Mouse (Mus musculus) ES-E14 (cell line): ENCODE results near the gene Hpd. TPM values are rescaled to one million over a fixed set of nuclear protein-coding genes. Genes with fewer than 3 reads are reported as not detected.

ENCODE experiments used
- DNase-seq: peaks from one replicate; pipeline ENCODE4 v3.0.0-alpha.2; 2013; ENCODE audit warnings: low read depth, low spot score
- H3K27ac ChIP-seq: 2 replicates; pipeline ENCODE4 v1.5.1; 2012; ENCODE audit warnings: low read depth, mild to moderate bottlenecking, low read length, moderate library complexity, mixed read lengths; ENCODE audit not compliant: poor library complexity, insufficient read depth, severe bottlenecking
- H3K36me3 ChIP-seq: 2 replicates; pipeline ENCODE4 v1.6.1; 2012; ENCODE audit warnings: mild to moderate bottlenecking, low read length, moderate library complexity, mixed read lengths; ENCODE audit not compliant: control insufficient read depth, poor library complexity, insufficient read depth, severe bottlenecking
- H3K4me1 ChIP-seq, 2 experiments: fragments of 150-350 bp in 1 of 2; sonication (generic) in 1 of 2; 2 replicates each; pipeline ENCODE4 v1.6.1; 2012; ENCODE audit warnings: low read length in 2 of 2, mild to moderate bottlenecking in 1 of 2, mixed read lengths in 1 of 2; ENCODE audit not compliant: control insufficient read depth in 2 of 2, insufficient read depth in 2 of 2, poor library complexity in 1 of 2
- H3K4me3 ChIP-seq, 2 experiments: fragments of 150-350 bp in 1 of 2; sonication (generic) in 1 of 2; 2 replicates each; pipeline ENCODE4 v1.5.1; 2012; ENCODE audit warnings: low read length in 2 of 2, low read depth in 1 of 2, mild to moderate bottlenecking in 1 of 2, mixed read lengths in 1 of 2; ENCODE audit not compliant: insufficient read depth in 1 of 2, poor library complexity in 1 of 2, severe bottlenecking in 1 of 2
- H3K9ac ChIP-seq: 2 replicates; pipeline ENCODE4 v1.6.1; 2012; ENCODE audit warnings: low read depth, mild to moderate bottlenecking, low read length, mixed read lengths; ENCODE audit not compliant: poor library complexity, insufficient read depth, severe bottlenecking
- H3K9me3 ChIP-seq: fragments of 150-350 bp; sonication (generic); 2 replicates; pipeline ENCODE4 v1.6.1; 2012; ENCODE audit warnings: low read depth, mild to moderate bottlenecking, low read length; ENCODE audit not compliant: control insufficient read depth, insufficient read depth
- CHD2 ChIP-seq: IDR thresholded peaks from 2 replicates; pipeline ENCODE4 v1.6.1; 2014; ENCODE audit warnings: mild to moderate bottlenecking, low read depth, low read length, inconsistent platforms
- HCFC1 ChIP-seq: IDR thresholded peaks from 2 replicates; pipeline ENCODE4 v1.6.1; 2012; ENCODE audit warnings: low read length, inconsistent platforms, borderline replicate concordance; ENCODE audit not compliant: insufficient read depth
- MAFK ChIP-seq: IDR thresholded peaks from 2 replicates; pipeline ENCODE4 v1.6.1; 2014; ENCODE audit warnings: mild to moderate bottlenecking, low read depth, low read length, inconsistent platforms; ENCODE audit not compliant: insufficient read depth
- ZC3H11A ChIP-seq: IDR thresholded peaks from 2 replicates; pipeline ENCODE4 v1.6.1; 2012; ENCODE audit warnings: low read depth, mild to moderate bottlenecking, inconsistent platforms, low read length, borderline replicate concordance
- ZNF384 ChIP-seq: IDR thresholded peaks from 2 replicates; pipeline ENCODE4 v1.6.1; 2012; ENCODE audit warnings: low read depth, low read length, inconsistent platforms
- in situ Hi-C, 2 experiments: fragments of 600-800 bp; cut with MboI; formaldehyde crosslinking; loops; one replicate each; pipeline ENCODE4 v1.15.1; 2025; ENCODE audit warnings: low sequenced_read_pairs in 2 of 2, inconsistent platforms in 1 of 2; ENCODE audit not compliant: unreplicated experiment in 2 of 2
- total RNA-seq: library from RNA; depleted of rRNA; stranded (reverse); fragments of 300-350 nt; gene quantifications from 2 replicates; pipeline ENCODE4 v1.2.3, GENCODE M21; 2012

Hpd gene
- total RNA-seq, 1 experiment: not detected

GRCm38 (mm10) chr5:123137044-123137909 is 45.2 kb downstream of the Hpd start:
- in situ Hi-C loops: no loop called here
- Histone ChIP-seq H3K9ac (peak overlapping the region; percentile 85), H3K9me3 (no peaks in the 10 kb centered on the region), H3K36me3 (peaks cover 6% of the 10 kb centered on the region), H3K4me3 (peak overlapping the region; percentile 67 to 70), H3K27ac (peak overlapping the region; percentile 100), H3K4me1 (peaks cover 2 to 4% of the 10 kb centered on the region in 2 experiments; a peak in 1 of 4 replicates)
- TF ChIP-seq HCFC1: no peak
- peak; percentile 39; the same call in 1 of the 2 replicates for TF ChIP-seq CHD2
- TF ChIP-seq ZNF384: no peak
- no peak for TF ChIP-seq ZC3H11A
- TF ChIP-seq MAFK: peak; percentile 39; the same call in 1 of the 2 replicates
- peak; percentile 80 for DNase-seq

- DNase-seq: peak; percentile 79
- Histone ChIP-seq H3K4me1 (peaks cover 2 to 7% of the 10 kb centered on the region in 2 experiments; a peak in 1 of 4 replicates), H3K27ac (peak overlapping the region; percentile 100), H3K9ac (peak overlapping the region; percentile 87), H3K4me3 (peak overlapping the region; percentile 67 to 70), H3K36me3 (peaks cover 6% of the 10 kb centered on the region), H3K9me3 (no peaks in the 10 kb centered on the region)
- TF ChIP-seq CHD2: peak; percentile 51; the same call in 1 of the 2 replicates
- TF ChIP-seq ZNF384: no peak
- in situ Hi-C loops: no loop called here
Observed at GRCm38 (mm10) chr5:123136361-123137043, 46.0 kb downstream of the Hpd start.

- H3K4me3 ChIP-seq: peak overlapping the region; percentile 57 to 62
- TF ChIP-seq HCFC1: no peak
- 0 out of 2 replicates have a peak, but pooled peaks have one; percentile 5 for TF ChIP-seq MAFK
- TF ChIP-seq ZNF384: no peak
- no peak for TF ChIP-seq ZC3H11A
- in situ Hi-C loops: no loop called here
- H3K9ac ChIP-seq: peak overlapping the region; percentile 87
- H3K36me3 ChIP-seq: peaks cover 6% of the 10 kb centered on the region
- H3K9me3 ChIP-seq: no peaks in the 10 kb centered on the region
- peak; percentile 96 for DNase-seq
- H3K27ac ChIP-seq: peak overlapping the region; percentile 100
- H3K4me1 ChIP-seq: peaks cover 2 to 7% of the 10 kb centered on the region in 2 experiments; a peak in 1 of 4 replicates
Observed at GRCm38 (mm10) chr5:123135471-123136360, 46.8 kb downstream of the Hpd start.

- H3K4me1 ChIP-seq: peaks cover 0 to 7% of the 10 kb centered on the region in 2 experiments; a peak in 1 of 4 replicates
- no peaks in the 10 kb centered on the region for H3K9me3 ChIP-seq
- peak; percentile 56; the same call in 1 of the 2 replicates for TF ChIP-seq CHD2
- TF ChIP-seq ZC3H11A: no peak
- H3K36me3 ChIP-seq: peaks cover 6% of the 10 kb centered on the region
- peak overlapping the region; percentile 79 for H3K9ac ChIP-seq
- H3K27ac ChIP-seq: peak overlapping the region; percentile 100
- peak; percentile 77 for DNase-seq
- in situ Hi-C loops: loop anchor here in 1 of 2 experiments (5.0 kb wide), 1 partner anchor 32 kb away; the partner anchor contains the start of gene Psmd9
- peak overlapping the region; percentile 57 to 62 for H3K4me3 ChIP-seq
Observed at GRCm38 (mm10) chr5:123134875-123135382, 47.6 kb downstream of the Hpd start.
